Mouse (Mus musculus) urinary bladder, adult 18-20 months (tissue): ENCODE results near the gene Rasal2.

ENCODE experiments used
- DNase-seq, 2 experiments: peaks; one replicate each; pipeline ENCODE4 v3.0.0; 2022; ENCODE audit warnings: low spot score in 2 of 2, mixed read lengths in 2 of 2

Rasal2 gene

DNA sequence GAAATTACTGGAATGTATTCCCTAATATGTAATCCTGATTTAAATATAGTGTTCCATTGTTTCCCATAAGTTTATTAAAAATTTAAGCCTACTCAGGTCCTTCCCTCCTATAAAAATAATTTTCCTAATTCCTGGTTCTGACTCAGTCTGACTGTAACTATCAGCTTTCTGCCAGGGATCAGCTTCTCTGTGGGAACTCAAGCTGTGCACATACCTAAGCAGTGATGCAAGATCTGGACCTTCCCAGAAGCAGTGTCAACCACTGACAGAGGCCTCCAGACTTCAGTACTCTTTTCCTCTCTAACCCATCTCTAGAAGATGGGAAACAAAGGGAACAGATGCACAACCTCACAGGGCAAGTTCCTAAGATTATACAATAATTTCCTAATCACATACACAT lies 68.9 kb downstream of the Rasal2 start:
- DNase-seq = peak in 1 of 2 experiments; percentile 25

- no peak for DNase-seq
These were observed 77.6 kb downstream of the Rasal2 start for GRCm38 (mm10) chr1:157334834-157335233.

GRCm38 (mm10) chr1:157328068-157328467 lies 84.3 kb downstream of the Rasal2 start:
- no peak for DNase-seq

- no peak for DNase-seq
These were observed 89.3 kb downstream of the Rasal2 start for GRCm38 (mm10) chr1:157323091-157323490.

DNA sequence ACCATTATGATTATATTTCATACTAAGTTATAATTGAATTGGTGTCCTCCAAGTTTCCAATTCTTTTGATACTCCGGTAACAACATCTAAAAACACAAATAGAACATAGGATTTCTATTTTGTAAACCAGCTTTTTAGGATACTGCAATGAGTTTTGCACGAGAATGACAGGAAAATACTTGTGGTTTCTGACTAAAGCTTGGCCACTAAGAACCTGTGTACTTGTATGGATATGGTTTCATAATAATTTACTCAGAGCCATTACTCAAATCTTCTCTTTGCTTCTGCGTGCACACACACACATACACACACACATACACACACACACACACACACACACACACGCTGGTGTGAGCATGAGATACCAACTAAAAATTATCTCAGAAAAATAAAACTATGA lies 93.5 kb downstream of the Rasal2 start:
- DNase-seq = no peak

GRCm38 (mm10) chr1:157301266-157301665 lies 111.1 kb downstream of the Rasal2 start:
- no peak for DNase-seq

DNA sequence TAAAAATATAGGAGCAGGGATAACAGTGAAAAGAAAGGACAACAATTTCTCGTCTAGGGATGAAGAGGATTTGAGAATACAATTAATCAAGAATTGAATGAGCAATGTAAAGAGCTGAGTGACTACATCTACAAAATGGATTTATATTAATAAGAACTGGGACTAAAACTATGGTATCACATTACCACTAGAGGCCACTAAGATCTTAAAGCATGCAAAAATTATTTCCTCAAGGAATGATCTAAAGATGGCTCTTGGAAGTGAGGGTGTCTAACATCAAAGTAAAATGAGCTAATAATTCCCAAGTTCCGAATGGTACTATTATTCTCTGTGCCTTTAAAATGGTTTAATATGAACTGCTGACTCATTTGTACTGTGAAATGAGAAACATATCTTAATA lies 112.8 kb downstream of the Rasal2 start:
- DNase-seq = no peak

- no peak for DNase-seq
These were observed 113.4 kb downstream of the Rasal2 start for GRCm38 (mm10) chr1:157298990-157299389.

DNA sequence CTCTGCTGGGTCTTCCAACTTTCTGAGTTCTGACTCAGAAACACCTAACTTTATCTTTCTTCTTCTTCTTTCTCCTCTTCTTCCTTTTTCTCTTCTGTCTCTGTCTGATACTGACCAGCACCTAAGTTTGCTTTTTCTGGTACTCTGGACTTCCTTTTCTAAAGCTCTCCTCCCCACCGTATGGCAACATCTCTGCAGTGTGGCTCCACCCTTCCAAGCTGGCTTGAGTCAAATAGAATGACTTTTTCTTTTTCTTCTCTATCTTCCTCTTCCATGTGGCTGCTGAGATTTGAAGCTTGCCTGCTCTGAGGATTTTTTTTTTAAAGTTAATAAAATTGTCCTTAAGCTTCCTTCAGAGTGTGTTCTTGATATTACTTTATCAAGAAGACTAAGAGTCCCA lies 115.3 kb downstream of the Rasal2 start:
- no peak for DNase-seq

GRCm38 (mm10) chr1:157295868-157296267 lies 116.5 kb downstream of the Rasal2 start:
- DNase-seq = no peak

DNA sequence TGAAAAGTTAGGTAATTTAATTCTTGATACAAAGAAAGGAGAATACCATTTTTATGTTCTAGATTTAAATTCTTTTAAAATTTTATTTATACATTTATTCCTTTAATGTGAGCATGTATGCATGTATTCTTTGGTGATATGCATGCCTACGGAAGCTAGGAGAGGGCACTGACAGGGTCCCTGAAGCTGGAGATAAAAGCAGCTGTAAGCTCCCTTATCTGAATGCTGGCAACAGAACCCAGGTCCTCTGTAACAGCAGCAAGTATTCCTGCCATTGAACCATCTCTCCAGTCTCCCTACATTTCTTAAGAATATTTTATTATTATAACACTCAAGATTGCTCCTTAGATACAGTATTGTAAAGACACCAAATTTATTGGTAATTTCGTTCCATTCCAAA lies 122.2 kb downstream of the Rasal2 start:
- DNase-seq = no peak

GRCm38 (mm10) chr1:157289251-157289650 lies 123.1 kb downstream of the Rasal2 start:
- DNase-seq = no peak

GRCm38 (mm10) chr1:157286561-157286960 lies 125.8 kb downstream of the Rasal2 start:
- DNase-seq = peak; percentile 6 to 23

DNA sequence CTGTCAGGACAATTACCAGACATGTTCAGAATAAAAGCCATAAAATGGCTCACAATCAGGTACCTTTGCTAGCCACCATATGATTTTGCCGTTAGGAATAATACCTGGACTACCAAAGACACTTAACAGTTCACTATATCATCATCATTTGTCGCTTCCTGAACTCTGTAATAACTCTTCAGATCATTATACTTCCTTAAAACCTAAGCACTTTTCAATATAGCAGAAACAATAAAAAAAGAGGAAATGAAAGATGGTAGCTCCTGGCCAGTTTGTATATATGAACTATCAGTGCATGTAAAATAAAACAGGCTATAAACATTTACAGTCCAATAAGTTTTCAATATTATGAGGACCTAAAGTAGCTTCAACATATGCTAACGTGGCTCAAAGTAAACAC lies 127.0 kb downstream of the Rasal2 start:
- no peak for DNase-seq

- no peak for DNase-seq
These were observed 131.6 kb downstream of the Rasal2 start for GRCm38 (mm10) chr1:157280781-157281180.

DNA sequence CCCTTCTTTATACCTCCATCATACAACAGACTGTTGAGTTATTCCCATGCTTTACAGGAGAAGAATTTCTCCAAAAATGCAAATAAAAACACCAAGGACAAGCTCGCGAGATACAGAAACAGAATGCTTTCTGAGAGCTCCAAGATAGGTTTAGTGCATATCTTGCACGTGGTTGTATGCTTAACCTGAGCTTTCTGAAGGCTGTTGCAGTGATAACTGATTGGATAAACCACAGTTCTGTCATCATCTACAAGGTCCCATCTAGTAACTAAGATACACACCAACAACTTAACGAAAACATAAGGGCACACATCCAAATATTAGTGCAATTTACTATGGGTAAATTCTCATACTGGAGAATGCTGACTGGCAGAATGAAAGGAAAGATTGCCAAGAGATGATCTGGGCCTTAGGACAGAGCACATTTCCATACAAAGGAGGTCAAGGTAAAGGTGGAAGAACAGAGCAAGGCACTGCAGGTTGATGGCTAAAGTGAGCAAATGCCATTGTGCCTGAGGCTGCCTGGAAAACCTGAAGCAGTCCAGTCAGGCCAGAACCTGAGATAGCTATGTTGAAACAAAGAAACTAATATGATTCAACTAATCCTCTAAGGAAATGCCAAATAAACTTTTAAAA lies 136.6 kb downstream of the Rasal2 start:
- DNase-seq = no peak

GRCm38 (mm10) chr1:157267894-157268293 lies 144.5 kb downstream of the Rasal2 start:
- no peak for DNase-seq

DNA sequence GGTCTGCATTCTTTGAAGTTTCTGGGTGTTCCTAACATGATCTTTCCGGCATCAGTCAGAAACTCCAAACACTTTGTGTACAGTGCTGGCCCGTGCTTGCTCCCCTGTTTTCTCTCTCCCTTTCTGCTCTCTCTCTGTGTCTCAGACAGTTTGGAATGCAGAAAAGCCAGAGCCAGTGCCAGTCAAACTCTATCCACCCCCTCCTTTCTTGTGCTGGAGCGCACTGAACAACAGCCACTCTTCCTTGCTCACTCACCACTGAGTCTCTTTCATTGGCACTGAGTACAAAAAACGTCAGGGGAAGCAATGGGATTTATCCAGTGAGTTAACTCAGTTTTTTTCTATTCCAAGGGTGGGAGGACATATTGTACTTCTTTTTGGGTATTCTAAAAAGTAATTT lies 155.8 kb downstream of the Rasal2 start:
- peak; percentile 21 to 60 for DNase-seq

DNA sequence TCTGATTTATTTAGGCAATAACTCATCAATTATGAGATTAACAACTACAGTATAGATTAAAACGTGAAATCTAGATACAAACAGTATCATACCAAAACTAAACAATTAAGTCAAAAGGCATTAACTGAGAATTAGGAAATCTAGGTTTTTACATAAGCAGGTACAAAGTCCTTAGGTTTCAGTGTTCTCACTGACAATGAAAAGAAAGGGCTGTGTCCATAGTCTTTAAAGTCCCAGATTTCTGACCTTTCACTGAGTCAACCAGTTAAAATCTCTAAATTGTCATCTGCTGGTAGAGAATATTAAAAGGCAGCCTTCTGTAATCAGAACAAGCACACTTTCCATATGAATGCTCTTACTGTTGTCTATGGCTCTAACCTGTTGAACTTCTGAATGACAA lies 156.6 kb downstream of the Rasal2 start:
- DNase-seq = no peak

- DNase-seq = peak in 1 of 2 experiments; percentile 4
These were observed 158.6 kb downstream of the Rasal2 start for GRCm38 (mm10) chr1:157253600-157254490.

GRCm38 (mm10) chr1:157248112-157248511 lies 164.3 kb downstream of the Rasal2 start:
- DNase-seq = no peak

DNA sequence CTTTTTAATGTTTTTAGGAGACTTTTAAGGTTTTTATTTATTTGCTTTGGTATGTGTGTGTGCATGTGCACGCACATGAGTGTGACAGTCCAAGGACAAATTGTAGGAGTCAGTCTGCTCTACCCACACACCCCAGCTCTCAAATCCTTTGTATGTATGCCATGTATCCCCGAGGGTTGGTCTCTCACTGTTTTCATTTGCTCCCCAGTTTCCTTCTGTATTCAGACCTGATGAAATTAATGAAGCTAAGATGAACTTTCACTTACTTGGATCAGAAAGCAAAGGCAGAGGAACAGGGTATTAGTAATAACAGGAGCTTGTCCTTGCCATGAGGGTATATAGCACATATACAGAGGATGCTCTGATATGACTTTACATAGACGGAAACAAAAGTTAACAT lies 165.1 kb downstream of the Rasal2 start:
- no peak for DNase-seq

DNA sequence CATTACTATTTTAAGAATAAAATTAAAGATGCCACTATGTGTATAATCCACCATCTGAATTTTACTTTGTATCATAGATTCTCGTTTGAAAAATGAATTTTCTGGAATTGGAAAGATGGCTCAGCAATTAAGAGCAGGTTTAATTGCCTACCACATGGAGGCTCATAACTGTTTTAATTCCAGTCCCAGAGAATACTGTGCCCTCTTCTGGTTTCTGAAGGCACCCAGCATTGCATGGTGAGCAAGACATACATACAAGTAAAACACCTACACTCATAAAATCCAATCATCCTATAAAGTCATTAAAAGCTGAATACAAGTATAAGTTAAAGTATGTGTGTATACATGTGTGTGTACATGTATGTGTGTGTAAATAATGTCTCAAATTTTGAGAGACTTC lies 165.6 kb downstream of the Rasal2 start:
- no peak for DNase-seq
